Mouse (Mus musculus): ENCODE data around the gene Dnajc22. TPM values are rescaled to one million over a fixed set of nuclear protein-coding genes. Genes with fewer than 3 reads are reported as not detected.
A peak's percentile ranks its signal among the peaks of the same experiment; 100 is the strongest.

Gene Dnajc22
- total RNA-seq, 2 experiments from 2014 or later: 0.30 TPM; not detected in 1

GRCm38 (mm10) chr15:99083867-99084557, 9.0 kb upstream of the Dnajc22 start:
- intact Hi-C loops (cut with DNase I): no loop called here
- no peak for DNase-seq (ENCODE audit: low spot score in 2 of 2)

- DNase-seq (ENCODE audit: low spot score in 2 of 2): no peak
- intact Hi-C loops (cut with DNase I): no loop called here
Measured at GRCm38 (mm10) chr15:99084618-99085017, 8.4 kb upstream of the Dnajc22 start.

- DNase-seq (ENCODE audit: low spot score in 2 of 2): no peak
- intact Hi-C loops (cut with DNase I): no loop called here
Measured at GRCm38 (mm10) chr15:99085997-99086396, 7.0 kb upstream of the Dnajc22 start.

GRCm38 (mm10) chr15:99087253-99088075, 5.5 kb upstream of the Dnajc22 start, which contains the start of gene C1ql4:
Gene C1ql4, minus strand, starts transcription at chr15:99087817.
- no peak for DNase-seq (ENCODE audit: low spot score in 2 of 2)
- intact Hi-C loops (cut with DNase I): no loop called here

- DNase-seq (ENCODE audit: low spot score in 2 of 2): peak; percentile 36 to 41
- intact Hi-C loops (cut with DNase I): no loop called here
Measured at GRCm38 (mm10) chr15:99088292-99088691, 4.7 kb upstream of the Dnajc22 start.

- intact Hi-C loops (cut with DNase I): no loop called here
- no peak for DNase-seq (ENCODE audit: low spot score in 2 of 2)
Measured at GRCm38 (mm10) chr15:99089069-99089468, 3.9 kb upstream of the Dnajc22 start.

GRCm38 (mm10) chr15:99093291-99094258, 605 bp downstream of the Dnajc22 start:
- peak; percentile 16 to 26 for DNase-seq (ENCODE audit: low spot score in 2 of 2)
- intact Hi-C loops (cut with DNase I): loop anchor here (10.0 kb wide), 1 partner anchor 209 kb away; no protein-coding TSS in a partner anchor

GRCm38 (mm10) chr15:99094631-99095270, 1.8 kb downstream of the Dnajc22 start:
- intact Hi-C loops (cut with DNase I): loop anchor here (10.0 kb wide), 1 partner anchor 210 kb away; no protein-coding TSS in a partner anchor
- no peak for DNase-seq (ENCODE audit: low spot score in 2 of 2)

- DNase-seq (ENCODE audit: low spot score in 2 of 2): no peak
- intact Hi-C loops (cut with DNase I): loop anchor here (10.0 kb wide), 1 partner anchor 211 kb away; no protein-coding TSS in a partner anchor
Measured at GRCm38 (mm10) chr15:99095356-99095755, 2.4 kb downstream of the Dnajc22 start.

- no peak for DNase-seq (ENCODE audit: low spot score in 2 of 2)
- intact Hi-C loops (cut with DNase I): loop anchor here (10.0 kb wide), 1 partner anchor 211 kb away; no protein-coding TSS in a partner anchor
Measured at GRCm38 (mm10) chr15:99096061-99096793, 3.3 kb downstream of the Dnajc22 start.

GRCm38 (mm10) chr15:99096831-99097500, 4.0 kb downstream of the Dnajc22 start:
- no peak for DNase-seq (ENCODE audit: low spot score in 2 of 2)
- intact Hi-C loops (cut with DNase I): loop anchor here (10.0 kb wide), 1 partner anchor 212 kb away; no protein-coding TSS in a partner anchor

GRCm38 (mm10) chr15:99097840-99098492, 5.0 kb downstream of the Dnajc22 start:
- DNase-seq (ENCODE audit: low spot score in 2 of 2): no peak
- intact Hi-C loops (cut with DNase I): loop anchor here (10.0 kb wide), 1 partner anchor 213 kb away; no protein-coding TSS in a partner anchor

GRCm38 (mm10) chr15:99098493-99098861, 5.5 kb downstream of the Dnajc22 start:
- intact Hi-C loops (cut with DNase I): loop anchor here (10.0 kb wide), 1 partner anchor 214 kb away; no protein-coding TSS in a partner anchor
- DNase-seq (ENCODE audit: low spot score in 2 of 2): no peak

GRCm38 (mm10) chr15:99099139-99099556, 6.2 kb downstream of the Dnajc22 start:
- DNase-seq (ENCODE audit: low spot score in 2 of 2): peak in 1 of 2 experiments; percentile 25
- intact Hi-C loops (cut with DNase I): loop anchor here (1.0 to 10.0 kb wide), 2 partner anchors 50 to 214 kb away; no protein-coding TSS in a partner anchor

- intact Hi-C loops (cut with DNase I): loop anchor here (1.0 to 10.0 kb wide), 2 partner anchors 51 to 215 kb away; no protein-coding TSS in a partner anchor
- no peak for DNase-seq (ENCODE audit: low spot score in 2 of 2)
Measured at GRCm38 (mm10) chr15:99099984-99100383, 7.0 kb downstream of the Dnajc22 start.

GRCm38 (mm10) chr15:99105238-99105637, 12.3 kb downstream of the Dnajc22 start:
- intact Hi-C loops (cut with DNase I): no loop called here
- no peak for DNase-seq (ENCODE audit: low spot score in 2 of 2)

- intact Hi-C loops (cut with DNase I): no loop called here
- no peak for DNase-seq (ENCODE audit: low spot score in 2 of 2)
Measured at GRCm38 (mm10) chr15:99107866-99108265, 14.9 kb downstream of the Dnajc22 start.
